Mouse (Mus musculus): ENCODE results near the gene Fbxo28. TPM values are rescaled to one million over a fixed set of nuclear protein-coding genes. Genes with fewer than 3 reads are reported as not detected.

Fbxo28 gene
- total and polyA plus RNA-seq, 3 experiments = 16.3 to 72.5 (median 17.2) TPM

DNA sequence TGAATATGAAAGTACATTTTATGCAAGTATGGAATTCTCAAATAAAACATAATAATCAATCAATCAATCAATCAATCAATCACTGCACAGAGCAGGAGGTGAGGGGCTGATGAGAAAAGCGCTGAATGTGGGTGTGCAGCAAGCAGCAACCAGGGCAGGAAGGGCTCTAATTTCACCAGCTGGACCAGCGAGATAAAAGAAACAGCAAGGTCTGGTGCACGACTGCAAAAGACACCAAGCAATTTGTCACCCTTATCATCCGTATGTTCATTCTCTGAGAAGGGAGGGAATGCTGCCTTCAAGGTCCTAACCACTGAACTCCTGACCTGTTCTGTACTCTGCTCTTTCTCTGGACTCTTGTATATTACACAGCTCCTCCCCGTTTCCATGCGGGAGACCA is 8.1 kb upstream of the Fbxo28 start (continued):
- TF ChIP-seq CTCF (IDR thresholded peaks at IDR 0.05 in 2 of 3, conservative IDR thresholded peaks at IDR 0.05 in 1 of 3; ENCODE audit: control insufficient read depth in 1 of 3, insufficient read depth in 1 of 3, low read depth in 2 of 3, low read length in 3 of 3, poor library complexity in 1 of 3, severe bottlenecking in 1 of 3) (no peak), GATA1 (IDR thresholded peaks at IDR 0.05; ENCODE audit: low read depth, low read length) (peak; percentile 75), EP300 (IDR thresholded peaks at IDR 0.05; ENCODE audit: low read depth in 1 of 2, low read length in 2 of 2) (peak; percentile 62 to 68), USF2 (IDR thresholded peaks at IDR 0.05; ENCODE audit: borderline replicate concordance in 1 of 2, insufficient read depth in 1 of 2, low read depth in 1 of 2, low read length in 2 of 2) (no peak), ZNF384 (IDR thresholded peaks at IDR 0.05; ENCODE audit: low read depth, low read length) (no peak), MEF2A (IDR thresholded peaks at IDR 0.05; ENCODE audit: extremely low read depth, insufficient replicate concordance, low read depth, low read length, poor library complexity, severe bottlenecking) (no peak), ELF1 (IDR thresholded peaks at IDR 0.05; ENCODE audit: low read depth, low read length) (no peak), RCOR1 (IDR thresholded peaks at IDR 0.05; ENCODE audit: low read depth, low read length) (peak; percentile 69)

DNA sequence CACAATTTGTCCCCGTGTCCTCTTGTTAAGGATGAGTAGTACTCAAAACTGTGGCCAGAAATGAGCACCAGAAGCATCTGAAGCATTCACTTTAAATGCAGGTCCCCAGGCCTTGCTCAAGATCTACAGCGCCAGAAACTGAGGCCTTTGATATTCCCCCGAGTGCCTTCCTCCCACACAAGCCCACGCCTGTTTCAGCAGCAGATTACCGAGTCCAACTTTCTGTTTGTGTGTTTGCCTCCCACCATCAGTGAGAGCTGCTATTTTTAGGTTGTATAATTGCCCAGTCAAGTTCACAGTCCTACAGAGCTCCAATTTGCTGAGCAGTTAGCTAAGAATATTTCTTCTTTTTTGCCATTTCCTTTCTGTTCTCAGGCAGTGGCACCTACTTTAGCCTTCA is 5.1 kb upstream of the Fbxo28 start:
- peaks cover 0 to 3% of the 10 kb centered on the region in 2 experiments; a peak in 2 of 4 replicates for H3K4me1 ChIP-seq (ENCODE audit: control insufficient read depth in 1 of 2, insufficient read depth in 2 of 2, low read length in 2 of 2)
- TF ChIP-seq ZKSCAN1 (IDR thresholded peaks at IDR 0.05; ENCODE audit: low read depth, low read length) = no peak
- TF ChIP-seq HCFC1 (IDR thresholded peaks at IDR 0.05; ENCODE audit: low read depth, low read length) = no peak
- no peak for TF ChIP-seq USF2 (IDR thresholded peaks at IDR 0.05; ENCODE audit: borderline replicate concordance in 1 of 2, insufficient read depth in 1 of 2, low read depth in 1 of 2, low read length in 2 of 2)
- no peak for TF ChIP-seq ELF1 (IDR thresholded peaks at IDR 0.05; ENCODE audit: low read depth, low read length)
- no peak for TF ChIP-seq ZC3H11A (IDR thresholded peaks at IDR 0.05; ENCODE audit: low read depth, low read length)
- no peak for TF ChIP-seq GATA1 (IDR thresholded peaks at IDR 0.05; ENCODE audit: low read depth, low read length)
- no peak for TF ChIP-seq UBTF (IDR thresholded peaks at IDR 0.05; ENCODE audit: borderline replicate concordance, insufficient read depth, low read depth, low read length)
- no peak for TF ChIP-seq CHD2 (IDR thresholded peaks at IDR 0.05; ENCODE audit: low read length)
- TF ChIP-seq RCOR1 (IDR thresholded peaks at IDR 0.05; ENCODE audit: low read depth, low read length) = no peak
- no peak for TF ChIP-seq MEF2A (IDR thresholded peaks at IDR 0.05; ENCODE audit: extremely low read depth, insufficient replicate concordance, low read depth, low read length, poor library complexity, severe bottlenecking)
- no peak for TF ChIP-seq GABPA (IDR thresholded peaks at IDR 0.05; ENCODE audit: low read depth, low read length)
- no peak for TF ChIP-seq USF1 (IDR thresholded peaks at IDR 0.05; ENCODE audit: low read depth, low read length)
- no peak for TF ChIP-seq TBP (IDR thresholded peaks at IDR 0.05; ENCODE audit: low read depth, low read length)
- TF ChIP-seq E2F4 (IDR thresholded peaks at IDR 0.05; ENCODE audit: borderline replicate concordance, low read depth, low read length) = no peak
- no peak for TF ChIP-seq CTCF (IDR thresholded peaks at IDR 0.05 in 2 of 3, conservative IDR thresholded peaks at IDR 0.05 in 1 of 3; ENCODE audit: control insufficient read depth in 1 of 3, insufficient read depth in 1 of 3, low read depth in 2 of 3, low read length in 3 of 3, poor library complexity in 1 of 3, severe bottlenecking in 1 of 3)
- no peak for TF ChIP-seq EP300 (IDR thresholded peaks at IDR 0.05; ENCODE audit: low read depth in 1 of 2, low read length in 2 of 2)

More for the DNA sequence above, 5.1 kb upstream of the Fbxo28 start:
- no peak overlapping the region for H3K4me3 ChIP-seq (ENCODE audit: control insufficient read depth in 1 of 2, insufficient read depth in 1 of 2, low read depth in 2 of 2, low read length in 2 of 2)
- H3K79me2 ChIP-seq (ENCODE audit: control insufficient read depth, insufficient read depth, low read length, poor library complexity) = no peaks in the 10 kb centered on the region
- no peak overlapping the region for H3K9ac ChIP-seq (ENCODE audit: control insufficient read depth, low read depth, low read length, poor library complexity, severe bottlenecking)
- H3K27me3 ChIP-seq (ENCODE audit: control insufficient read depth in 1 of 2, insufficient read depth in 2 of 2, low read length in 2 of 2) = no peaks in the 10 kb centered on the region
- no peak overlapping the region for H3K27ac ChIP-seq (ENCODE audit: control insufficient read depth, low read depth, low read length)
- H3K36me3 ChIP-seq (ENCODE audit: control insufficient read depth in 1 of 2, insufficient read depth in 2 of 2, low read length in 2 of 2) = 0 out of 4 replicates have a peak, but pooled peaks cover 0 to 4% of the 10 kb centered on the region in 2 experiments
- no peak for DNase-seq (ENCODE audit: low read depth, low spot score)
- no peaks in the 10 kb centered on the region for H3K9me3 ChIP-seq (replicated peaks; ENCODE audit: insufficient read depth, low read length)

Data from MEL (cell line).